Comparison of ENCODE assay signal across 10 mouse cellular contexts in the genomic region with DNA sequence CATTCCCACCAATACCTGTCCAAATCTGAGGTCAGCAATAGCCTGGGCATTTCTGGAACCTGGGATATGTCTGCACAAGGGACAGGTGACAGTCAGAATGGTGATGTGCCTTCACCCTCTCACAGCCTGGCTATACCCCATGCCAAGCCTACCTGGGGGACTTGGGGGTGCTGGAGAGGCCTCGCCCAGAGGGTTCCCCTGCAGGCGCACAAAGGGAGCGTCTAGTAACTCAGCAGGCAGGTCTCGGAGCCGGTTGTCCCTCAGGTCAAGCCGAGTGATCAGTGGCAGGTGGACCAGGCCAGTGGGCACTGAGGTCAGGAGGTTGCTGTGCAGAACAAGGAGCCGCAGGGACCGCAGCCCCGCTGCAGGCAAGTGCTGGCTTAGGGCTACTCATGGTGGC. TPM values are rescaled to one million over a fixed set of nuclear protein-coding genes. Genes with fewer than 3 reads are reported as not detected.
DNase-seq lines count a peak whose midpoint lies in the region; ATAC-seq and TF ChIP-seq lines count a peak whose summit lies in the region.
"Had no signal": no experiment of that assay in that cellular context is flagged by ENCODE, and none has a peak within 500 bp of the region (broad histone marks: within the 10 kb centered on the region; RNA-seq: fewer than 3 reads in every experiment).

No protein-coding gene starts in this region.

- H3K9ac ChIP-seq in forebrain, embryonic 12.5 days, result peak overlapping the region; percentile 36; the same call in 1 of the 2 replicates
- no peak overlapping the region for H3K9ac ChIP-seq in forebrain, embryonic 16.5 days (replicated peaks; ENCODE audit: low read depth, low read length)
- peak overlapping the region; percentile 13; the same call in 1 of the 2 replicates for H3K9ac ChIP-seq in lung, embryonic 14.5 days
- 0 out of 2 replicates have a peak overlapping the region, but pooled peaks have one; percentile 1 for H3K9ac ChIP-seq in embryonic facial prominence, embryonic 15.5 days
- H3K9ac ChIP-seq in liver, embryonic 13.5 days, result peak overlapping the region; percentile 83
- H3K9ac ChIP-seq: neural tube, embryonic 15.5 days had no signal

- no peaks in the 10 kb centered on the region for H3K9me3 ChIP-seq in forebrain, embryonic 12.5 days
- H3K9me3 ChIP-seq in forebrain, embryonic 16.5 days (ENCODE audit: control insufficient read depth, low read length), result no peaks in the 10 kb centered on the region
- H3K9me3 ChIP-seq in lung, embryonic 14.5 days (ENCODE audit: low read depth, low read length), result no peaks in the 10 kb centered on the region
- no peaks in the 10 kb centered on the region for H3K9me3 ChIP-seq in embryonic facial prominence, embryonic 15.5 days (replicated peaks)
- H3K9me3 ChIP-seq in liver, embryonic 13.5 days (replicated peaks), result no peaks in the 10 kb centered on the region
- H3K9me3 ChIP-seq: neural tube, embryonic 15.5 days had no signal

- 95% methylated on average over 9 of the region's 9 CpGs for WGBS in forebrain, embryonic 12.5 days
- 92% methylated on average over 9 of the region's 9 CpGs for WGBS in forebrain, embryonic 16.5 days
- 88% methylated on average over 9 of the region's 9 CpGs for WGBS in lung, embryonic 14.5 days
- WGBS in embryonic facial prominence, embryonic 15.5 days, result 89% methylated on average over 9 of the region's 9 CpGs
- WGBS in liver, embryonic 13.5 days (ENCODE audit: insufficient replicate concordance), result 92% methylated on average over 9 of the region's 9 CpGs

- no peak for ATAC-seq in forebrain, embryonic 12.5 days (ENCODE audit: low FRiP score)
- no peak for ATAC-seq in forebrain, embryonic 16.5 days
- ATAC-seq in lung, embryonic 14.5 days (ENCODE audit: insufficient read depth), result no peak
- no peak for ATAC-seq in embryonic facial prominence, embryonic 15.5 days (ENCODE audit: insufficient number of reproducible peaks, low FRiP score, low TSS enrichment, low read depth)
- ATAC-seq in liver, embryonic 13.5 days (ENCODE audit: low read depth), result no peak

- peaks cover 40% of the 10 kb centered on the region for H3K4me1 ChIP-seq in forebrain, embryonic 12.5 days
- H3K4me1 ChIP-seq in forebrain, embryonic 16.5 days (replicated peaks; ENCODE audit: control insufficient read depth, insufficient read depth, low read length), result peaks cover 25% of the 10 kb centered on the region
- peaks cover 17% of the 10 kb centered on the region for H3K4me1 ChIP-seq in lung, embryonic 14.5 days (ENCODE audit: insufficient read depth)
- peaks cover 55% of the 10 kb centered on the region for H3K4me1 ChIP-seq in embryonic facial prominence, embryonic 15.5 days
- H3K4me1 ChIP-seq in liver, embryonic 13.5 days (replicated peaks), result peaks cover 71% of the 10 kb centered on the region

- no peaks in the 10 kb centered on the region for H3K27me3 ChIP-seq in forebrain, embryonic 12.5 days
- H3K27me3 ChIP-seq in forebrain, embryonic 16.5 days (replicated peaks; ENCODE audit: control insufficient read depth, insufficient read depth, low read length), result no peaks in the 10 kb centered on the region
- H3K27me3 ChIP-seq in lung, embryonic 14.5 days (ENCODE audit: insufficient read depth, low read length), result no peaks in the 10 kb centered on the region
- H3K27me3 ChIP-seq in embryonic facial prominence, embryonic 15.5 days, result no peaks in the 10 kb centered on the region
- no peaks in the 10 kb centered on the region for H3K27me3 ChIP-seq in liver, embryonic 13.5 days
- H3K27me3 ChIP-seq: neural tube, embryonic 15.5 days had no signal

- peaks cover 39% of the 10 kb centered on the region for H3K36me3 ChIP-seq in forebrain, embryonic 12.5 days (replicated peaks)
- no peaks in the 10 kb centered on the region; the same call in 1 of the 2 replicates for H3K36me3 ChIP-seq in forebrain, embryonic 16.5 days (ENCODE audit: control insufficient read depth, insufficient read depth)
- peaks cover 29% of the 10 kb centered on the region for H3K36me3 ChIP-seq in lung, embryonic 14.5 days (ENCODE audit: insufficient read depth)
- peaks cover 23% of the 10 kb centered on the region for H3K36me3 ChIP-seq in embryonic facial prominence, embryonic 15.5 days
- H3K36me3 ChIP-seq in liver, embryonic 13.5 days, result peaks cover 54% of the 10 kb centered on the region
- H3K36me3 ChIP-seq: neural tube, embryonic 15.5 days had no signal

- 0 out of 2 replicates have a peak overlapping the region, but pooled peaks have one; percentile 7 for H3K4me3 ChIP-seq in forebrain, embryonic 12.5 days (replicated peaks)
- H3K4me3 ChIP-seq in forebrain, embryonic 16.5 days (replicated peaks; ENCODE audit: low read length), result no peak overlapping the region
- H3K4me3 ChIP-seq in lung, embryonic 14.5 days (ENCODE audit: low read depth, low read length), result no peak overlapping the region
- H3K4me3 ChIP-seq in embryonic facial prominence, embryonic 15.5 days (replicated peaks), result no peak overlapping the region
- no peak overlapping the region; the same call in 1 of the 2 replicates for H3K4me3 ChIP-seq in liver, embryonic 13.5 days (replicated peaks)
- H3K4me3 ChIP-seq: neural tube, embryonic 15.5 days had no signal

- H3K4me2 ChIP-seq in forebrain, embryonic 12.5 days, result 0 out of 2 replicates have a peak overlapping the region, but pooled peaks have one; percentile 13
- no peak overlapping the region for H3K4me2 ChIP-seq in forebrain, embryonic 16.5 days (ENCODE audit: low read length)
- H3K4me2 ChIP-seq in lung, embryonic 14.5 days, result no peak overlapping the region; the same call in 1 of the 2 replicates
- no peak overlapping the region for H3K4me2 ChIP-seq in embryonic facial prominence, embryonic 15.5 days (replicated peaks)
- peak overlapping the region; percentile 97 for H3K4me2 ChIP-seq in liver, embryonic 13.5 days
- H3K4me2 ChIP-seq: neural tube, embryonic 15.5 days had no signal

- DNase-seq in lung, embryonic 14.5 days, result no peak
- no peak for DNase-seq in lung, postnatal 36 days
- DNase-seq in liver, embryonic 13.5 days, result no peak
- DNase-seq in testis, postnatal 14 days (ENCODE audit: low spot score), result no peak
- DNase-seq: kidney, postnatal 10 days; thymus, postnatal 25 days had no signal

- no peak overlapping the region for H3K27ac ChIP-seq in forebrain, embryonic 12.5 days
- H3K27ac ChIP-seq in forebrain, embryonic 16.5 days (ENCODE audit: low read length), result no peak overlapping the region
- H3K27ac ChIP-seq in lung, embryonic 14.5 days (ENCODE audit: low read depth), result no peak overlapping the region
- H3K27ac ChIP-seq in embryonic facial prominence, embryonic 15.5 days (replicated peaks), result no peak overlapping the region
- H3K27ac ChIP-seq in liver, embryonic 13.5 days, result peak overlapping the region; percentile 18; the same call in 1 of the 2 replicates
- H3K27ac ChIP-seq: neural tube, embryonic 15.5 days had no signal

- TF ChIP-seq CTCF in lung, embryonic 14.5 days (IDR thresholded peaks at IDR 0.05; ENCODE audit: low read depth), result no peak

RNA-seq across cellular contexts. Expression of a gene that starts 2.4 kb away (rescaled TPM):
- 16.9 and 18.8 TPM in 2 replicates for polyA plus RNA-seq in forebrain, embryonic 12.5 days (2016; fragmentation: Nextera tagmentation; extraction: Ambion mirVana)
- polyA plus RNA-seq in forebrain, embryonic 16.5 days (2015; fragmentation: Nextera tagmentation; extraction: Ambion mirVana), result 7.9 and 9.9 TPM in 2 replicates
- 12.6 and 14.2 TPM in 2 replicates for polyA plus RNA-seq in lung, embryonic 14.5 days (2014; fragmentation: Nextera tagmentation; extraction: Ambion mirVana)
- 13.5 and 14.7 TPM in 2 replicates for polyA plus RNA-seq in embryonic facial prominence, embryonic 15.5 days (2015; fragmentation: Nextera tagmentation; extraction: Ambion mirVana)
- polyA plus RNA-seq in liver, embryonic 13.5 days (2015; fragmentation: Nextera tagmentation; extraction: Ambion mirVana), result 10.9 and 11.4 TPM in 2 replicates

RNA-seq across cellular contexts. Expression of a gene that starts 3.8 kb away (rescaled TPM):
- 57.4 and 60.9 TPM in 2 replicates for polyA plus RNA-seq in forebrain, embryonic 12.5 days (2016; fragmentation: Nextera tagmentation; extraction: Ambion mirVana)
- 88.4 and 111 TPM in 2 replicates for polyA plus RNA-seq in forebrain, embryonic 16.5 days (2015; fragmentation: Nextera tagmentation; extraction: Ambion mirVana)
- polyA plus RNA-seq in lung, embryonic 14.5 days (2014; fragmentation: Nextera tagmentation; extraction: Ambion mirVana), result 27.6 and 30.1 TPM in 2 replicates
- 29.3 and 30.9 TPM in 2 replicates for polyA plus RNA-seq in embryonic facial prominence, embryonic 15.5 days (2015; fragmentation: Nextera tagmentation; extraction: Ambion mirVana)
- polyA plus RNA-seq in liver, embryonic 13.5 days (2015; fragmentation: Nextera tagmentation; extraction: Ambion mirVana), result 16.6 and 20.4 TPM in 2 replicates

RNA-seq across cellular contexts. Expression of a gene that starts 5.7 kb away (rescaled TPM):
- 950 and 986 TPM in 2 replicates for polyA plus RNA-seq in forebrain, embryonic 12.5 days (2016; fragmentation: Nextera tagmentation; extraction: Ambion mirVana)
- 684 and 749 TPM in 2 replicates for polyA plus RNA-seq in forebrain, embryonic 16.5 days (2015; fragmentation: Nextera tagmentation; extraction: Ambion mirVana)
- polyA plus RNA-seq in lung, embryonic 14.5 days (2014; fragmentation: Nextera tagmentation; extraction: Ambion mirVana), result 1,415 and 1,470 TPM in 2 replicates
- 1,341 and 1,344 TPM in 2 replicates for polyA plus RNA-seq in embryonic facial prominence, embryonic 15.5 days (2015; fragmentation: Nextera tagmentation; extraction: Ambion mirVana)
- 1,223 and 1,240 TPM in 2 replicates for polyA plus RNA-seq in liver, embryonic 13.5 days (2015; fragmentation: Nextera tagmentation; extraction: Ambion mirVana)

RNA-seq across cellular contexts. Expression of a gene that starts 12.2 kb away (rescaled TPM):
- polyA plus RNA-seq in forebrain, embryonic 12.5 days (2016; fragmentation: Nextera tagmentation; extraction: Ambion mirVana), result 20.5 and 22.5 TPM in 2 replicates
- 52.4 and 70.3 TPM in 2 replicates for polyA plus RNA-seq in forebrain, embryonic 16.5 days (2015; fragmentation: Nextera tagmentation; extraction: Ambion mirVana)
- polyA plus RNA-seq in lung, embryonic 14.5 days (2014; fragmentation: Nextera tagmentation; extraction: Ambion mirVana), result not detected in 2 replicates
- 3.1 and 5.3 TPM in 2 replicates for polyA plus RNA-seq in embryonic facial prominence, embryonic 15.5 days (2015; fragmentation: Nextera tagmentation; extraction: Ambion mirVana)
- 0.10 and 0.14 TPM in 2 replicates for polyA plus RNA-seq in liver, embryonic 13.5 days (2015; fragmentation: Nextera tagmentation; extraction: Ambion mirVana)

RNA-seq across cellular contexts. Expression of a gene that starts 13.5 kb away (rescaled TPM):
- 16.2 and 18.3 TPM in 2 replicates for polyA plus RNA-seq in forebrain, embryonic 12.5 days (2016; fragmentation: Nextera tagmentation; extraction: Ambion mirVana)
- polyA plus RNA-seq in forebrain, embryonic 16.5 days (2015; fragmentation: Nextera tagmentation; extraction: Ambion mirVana), result 20.5 and 23.2 TPM in 2 replicates
- polyA plus RNA-seq in lung, embryonic 14.5 days (2014; fragmentation: Nextera tagmentation; extraction: Ambion mirVana), result 26.1 and 26.3 TPM in 2 replicates
- 22.2 and 27.9 TPM in 2 replicates for polyA plus RNA-seq in embryonic facial prominence, embryonic 15.5 days (2015; fragmentation: Nextera tagmentation; extraction: Ambion mirVana)
- polyA plus RNA-seq in liver, embryonic 13.5 days (2015; fragmentation: Nextera tagmentation; extraction: Ambion mirVana), result 11.9 and 13.8 TPM in 2 replicates

Comparison
In these comparisons a context has a peak if more than half of its experiments do, and no peak if none do; other contexts are left out.
1. H3K4me2 ChIP-seq: peak in forebrain, embryonic 12.5 days (single experiment) and liver, embryonic 13.5 days (single experiment); none in forebrain, embryonic 16.5 days (single experiment), lung, embryonic 14.5 days (single experiment) and embryonic facial prominence, embryonic 15.5 days (single experiment).